ENCODE assay signal across 12 mouse cellular contexts in genomic region chr10:117650042-117650655, GRCm38 (mm10).
"Had no signal": no experiment of that assay in that cellular context is flagged by ENCODE, and none has a peak within 500 bp of the region (broad histone marks: within the 10 kb centered on the region; RNA-seq: fewer than 3 reads in every experiment).

No protein-coding gene starts in this region.

- H3K36me3 ChIP-seq: lung, embryonic 15.5 days; midbrain, embryonic 13.5 days; midbrain, embryonic 15.5 days; neural tube, embryonic 12.5 days had no signal

- H3K27me3 ChIP-seq: lung, embryonic 15.5 days; midbrain, embryonic 15.5 days; neural tube, embryonic 12.5 days had no signal

- H3K9me3 ChIP-seq: lung, embryonic 15.5 days; megakaryocyte, embryonic 14.5 days; midbrain, embryonic 13.5 days; midbrain, embryonic 15.5 days; neural tube, embryonic 12.5 days had no signal

- ATAC-seq: midbrain, embryonic 13.5 days; midbrain, embryonic 15.5 days had no signal

- H3K4me1 ChIP-seq: lung, embryonic 15.5 days; megakaryocyte, embryonic 14.5 days; neural tube, embryonic 12.5 days had no signal

- DNase-seq: right cerebral cortex, postnatal 14 days; thymus, adult 2 months; thymus, postnatal 25 days; thymus, postnatal 4 days had no signal

- H3K4me2 ChIP-seq: lung, embryonic 15.5 days; midbrain, embryonic 11.5 days; midbrain, embryonic 13.5 days; midbrain, embryonic 15.5 days; neural tube, embryonic 12.5 days had no signal

- H3K9ac ChIP-seq: liver, embryonic 14.5 days; lung, embryonic 15.5 days; midbrain, embryonic 13.5 days; midbrain, embryonic 15.5 days; neural tube, embryonic 12.5 days had no signal

- H3K4me3 ChIP-seq: lung, embryonic 15.5 days; megakaryocyte, embryonic 14.5 days; midbrain, embryonic 13.5 days; midbrain, embryonic 15.5 days; neural tube, embryonic 12.5 days had no signal

- H3K27ac ChIP-seq: liver, embryonic 14.5 days; lung, embryonic 15.5 days; macrophage; midbrain, embryonic 13.5 days; midbrain, embryonic 15.5 days; neural tube, embryonic 12.5 days had no signal
